Mouse (Mus musculus): ENCODE data around the gene Fgfr2. TPM values are rescaled to one million over a fixed set of nuclear protein-coding genes. Genes with fewer than 3 reads are reported as not detected.
A peak's percentile ranks its signal among the peaks of the same experiment; 100 is the strongest.

Fgfr2 gene
- total RNA-seq, 4 experiments from 2014 or later, result 1.1 to 1.9 (median 1.4) TPM

DNA sequence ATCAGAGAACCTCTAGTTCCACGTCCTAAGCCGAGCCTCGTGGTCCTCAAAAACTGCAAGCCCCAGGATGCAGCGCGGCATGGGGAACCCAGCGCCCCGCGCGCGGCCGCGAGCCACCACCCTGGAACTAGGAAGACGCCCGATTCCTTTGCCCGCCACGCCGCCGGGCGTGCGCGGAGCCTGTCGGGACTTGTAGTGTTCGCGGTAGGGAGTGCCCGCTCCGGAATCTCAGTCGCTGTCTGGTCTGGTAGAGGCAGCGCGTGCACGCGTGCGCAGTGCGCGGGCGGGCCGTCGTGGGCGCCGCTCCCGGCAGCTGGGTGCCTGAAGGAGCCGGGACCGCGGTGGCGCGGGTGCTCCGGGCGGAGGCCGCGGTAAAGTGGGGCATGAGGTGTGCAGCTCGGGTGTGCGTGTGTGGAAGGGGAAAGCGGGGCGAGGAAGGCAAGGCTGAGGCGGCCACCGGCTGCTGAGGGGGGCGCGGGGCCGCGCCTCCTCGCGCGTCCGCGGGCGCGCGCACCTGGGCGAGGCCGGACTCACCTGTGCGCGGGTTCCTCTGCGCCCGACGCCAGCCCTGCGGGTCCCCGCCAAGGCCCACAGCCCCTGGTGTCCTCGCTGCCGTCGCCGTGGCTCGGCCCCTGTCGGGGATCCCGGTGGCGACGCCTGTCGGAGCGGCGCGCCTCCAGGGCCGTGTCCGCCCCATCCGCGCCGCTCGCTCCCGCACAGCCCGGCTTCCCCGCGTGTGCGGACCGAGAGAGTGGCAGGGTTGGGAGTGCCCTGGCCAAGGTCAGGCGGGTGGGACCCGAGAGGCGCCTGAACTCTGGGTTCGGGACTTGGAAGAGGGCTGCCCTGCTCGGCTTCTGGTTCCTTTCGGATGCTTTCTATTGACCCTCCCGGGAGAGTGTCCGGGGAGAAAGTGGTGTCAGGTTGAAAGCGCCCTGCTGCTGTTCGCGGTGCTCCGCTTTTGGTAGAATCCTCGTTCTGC lies 2257.2 kb downstream of the Fgfr2 start, which contains the start of gene Plekha1:
TSS of gene Plekha1 (plus strand) at position 144 of the 979 bp plus-strand sequence.
- peak; percentile 98 for DNase-seq (ENCODE audit: low spot score)

DNA sequence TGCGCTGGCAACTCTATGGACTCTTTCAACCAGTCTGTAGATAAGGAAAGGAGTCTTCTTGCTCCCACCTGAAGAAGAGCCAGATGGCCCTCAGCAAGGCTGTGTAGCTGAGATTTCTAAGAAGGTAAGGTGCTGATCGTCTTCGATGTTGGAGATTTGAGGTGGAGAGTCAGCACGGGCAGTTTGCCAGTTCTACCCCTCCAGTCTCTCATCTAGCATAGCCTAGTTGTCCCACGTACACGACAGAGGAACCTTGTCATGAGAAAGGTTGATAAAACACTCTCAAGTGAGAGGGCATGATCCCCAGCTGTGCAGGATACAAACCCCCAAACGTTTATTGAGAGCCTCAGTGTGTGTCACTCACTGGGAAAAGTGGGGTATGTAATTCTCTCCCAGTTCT lies 2258.4 kb downstream of the Fgfr2 start:
- DNase-seq (ENCODE audit: low spot score), result no peak

DNA sequence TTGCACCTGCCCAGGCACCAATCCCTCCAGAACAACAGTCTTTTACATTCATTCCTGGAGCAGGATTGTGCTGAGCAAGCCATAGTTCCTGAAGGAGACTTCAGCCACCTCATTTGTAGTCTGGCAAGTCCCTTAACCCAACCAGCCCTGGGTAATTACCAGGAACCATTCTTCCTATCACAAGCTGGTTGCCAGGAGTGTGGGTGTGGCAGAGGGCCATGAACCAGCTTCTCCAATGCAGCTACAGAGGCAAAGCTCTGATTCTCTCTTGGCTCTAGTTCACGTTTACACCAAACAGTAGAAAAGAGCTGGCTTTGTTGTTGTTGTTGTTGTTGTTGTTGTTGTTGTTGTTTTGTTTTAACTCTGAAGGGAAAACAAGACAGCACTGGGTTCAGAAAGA lies 2260.6 kb downstream of the Fgfr2 start:
- no peak for DNase-seq (ENCODE audit: low spot score)

DNA sequence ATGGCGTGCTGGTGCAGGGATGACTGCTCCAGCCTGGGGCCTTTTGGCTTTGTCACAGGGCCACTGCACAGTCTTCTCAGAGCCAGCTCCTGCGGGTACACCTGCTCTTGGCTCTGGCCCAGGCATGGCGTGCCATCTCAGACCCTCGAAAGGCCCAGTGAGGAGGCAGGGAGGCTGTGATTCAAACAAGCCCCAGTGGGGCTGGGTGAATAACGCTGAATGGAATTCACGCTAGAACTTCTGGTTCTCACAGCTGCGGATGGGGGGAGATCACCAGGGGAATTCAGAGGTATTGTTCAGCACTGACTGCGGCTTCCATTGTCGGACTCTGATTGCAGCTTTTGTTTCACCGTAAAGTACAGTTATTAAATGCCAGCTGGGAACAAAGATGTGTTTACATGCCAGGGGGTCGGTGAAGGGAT lies 2262.4 kb downstream of the Fgfr2 start:
- DNase-seq (ENCODE audit: low spot score), result no peak

DNA sequence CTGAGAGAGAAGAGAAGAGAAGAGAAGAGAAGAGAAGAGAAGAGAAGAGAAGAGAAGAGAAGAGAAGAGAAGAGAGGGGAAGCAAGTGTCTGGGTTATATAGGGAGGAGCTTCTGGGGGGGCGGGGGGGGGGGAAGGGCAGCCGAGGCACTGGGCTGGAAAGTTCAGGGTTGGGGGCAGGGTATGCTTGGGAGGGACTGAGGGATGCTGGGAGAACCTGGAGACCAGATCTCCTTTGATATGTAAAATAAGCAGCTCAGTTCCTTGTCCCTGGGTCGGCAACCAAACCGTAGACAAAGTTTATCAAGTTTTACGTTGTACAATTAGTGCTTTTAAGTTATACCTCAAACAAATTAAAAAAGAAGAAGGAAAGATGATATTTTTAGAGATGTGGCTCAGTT lies 2263.2 kb downstream of the Fgfr2 start:
- DNase-seq (ENCODE audit: low spot score), result no peak

DNA sequence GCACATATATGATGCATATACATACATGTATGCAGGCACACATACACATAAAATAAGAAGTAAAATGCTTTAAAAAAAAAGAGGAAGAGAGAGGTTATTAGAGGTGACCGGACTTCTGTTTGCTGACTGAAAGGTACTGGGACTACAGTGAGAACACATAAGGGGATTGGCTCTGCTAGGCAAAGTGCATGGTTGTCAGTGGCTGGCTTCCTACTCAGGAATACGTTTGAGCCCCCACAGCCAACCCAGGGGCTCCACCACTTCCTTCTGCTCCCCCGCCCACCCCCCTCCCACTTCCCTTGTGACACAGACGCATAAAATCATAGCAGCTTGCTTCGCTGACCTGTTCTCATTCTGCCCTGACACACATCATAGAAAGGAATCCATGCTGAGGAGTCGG lies 2265.2 kb downstream of the Fgfr2 start:
- no peak for DNase-seq (ENCODE audit: low spot score)

DNA sequence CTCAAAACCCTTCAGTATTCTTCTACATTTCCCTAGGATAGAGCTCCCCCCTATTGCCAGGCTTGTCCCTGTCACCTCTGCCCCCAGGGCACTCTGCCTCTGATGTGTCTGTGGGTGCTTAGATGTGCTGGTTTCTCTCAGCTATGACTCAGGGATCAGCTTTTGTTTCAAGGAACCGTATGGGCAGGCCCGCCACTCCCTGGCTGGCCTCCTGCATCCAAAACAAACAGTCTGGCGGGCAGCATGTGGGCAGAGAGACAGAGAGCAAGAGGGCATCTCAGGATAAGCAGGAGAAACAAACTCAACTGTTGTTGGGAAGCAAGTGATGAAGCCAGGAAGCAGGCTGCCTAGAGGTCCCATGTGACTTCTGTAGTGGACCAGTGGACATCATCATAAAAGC lies 2267.5 kb downstream of the Fgfr2 start:
- peak; percentile 32 for DNase-seq (ENCODE audit: low spot score)

DNA sequence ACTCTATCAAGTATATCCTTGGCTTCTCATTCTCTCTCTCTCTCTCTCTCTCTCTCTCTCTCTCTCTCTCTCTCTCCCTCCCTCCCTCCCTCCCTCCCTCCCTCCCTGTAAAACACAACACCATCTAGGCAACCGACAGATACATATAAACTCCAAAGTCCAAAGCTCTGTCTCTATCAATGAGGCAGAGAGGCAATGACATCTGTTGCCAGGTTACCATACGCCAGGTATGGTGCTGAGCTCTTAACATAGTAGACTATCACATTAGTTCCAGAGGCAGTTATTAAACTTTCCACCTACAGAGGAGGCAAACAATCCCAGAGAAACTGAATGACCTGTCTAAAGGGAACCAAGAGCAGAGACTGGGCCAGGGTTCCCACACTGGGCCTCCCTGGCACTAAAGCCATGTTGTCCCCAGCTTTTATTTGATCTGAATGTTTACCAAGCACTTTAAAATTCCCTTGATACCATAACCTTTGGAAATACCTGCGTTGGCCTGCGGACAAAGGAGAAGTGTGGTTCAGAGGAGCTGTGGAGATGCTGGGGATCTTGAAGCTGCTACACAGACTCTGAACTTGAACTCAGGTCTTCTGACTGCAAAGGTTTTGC lies 2268.4 kb downstream of the Fgfr2 start:
- no peak for DNase-seq (ENCODE audit: low spot score)

DNA sequence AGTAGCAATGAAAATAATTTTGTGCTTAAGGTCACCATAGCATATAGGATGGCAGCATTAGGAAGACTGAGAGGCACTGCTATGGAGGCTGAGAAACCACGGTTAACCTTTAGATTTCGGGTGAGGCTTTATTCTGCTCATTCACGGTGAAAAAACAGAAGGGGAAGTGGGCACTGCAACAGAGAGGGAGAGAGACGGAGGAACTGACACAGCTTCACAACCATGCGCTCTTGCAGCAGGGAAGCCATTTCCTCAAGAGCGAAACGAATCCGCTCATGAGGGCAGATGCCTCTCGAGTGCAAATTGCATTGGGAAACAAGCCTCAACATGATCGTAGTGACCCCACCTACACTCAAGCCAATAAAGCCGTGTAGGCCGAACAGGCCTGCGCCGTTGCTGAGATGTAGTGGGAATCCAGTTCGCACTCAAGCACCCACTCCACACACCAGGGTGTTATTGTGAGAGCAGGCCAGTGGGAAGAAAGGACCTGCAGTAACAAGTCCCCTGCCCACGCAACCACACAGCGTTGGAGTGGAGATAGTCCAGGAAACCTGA lies 2275.9 kb downstream of the Fgfr2 start:
- DNase-seq (ENCODE audit: low spot score), result no peak

DNA sequence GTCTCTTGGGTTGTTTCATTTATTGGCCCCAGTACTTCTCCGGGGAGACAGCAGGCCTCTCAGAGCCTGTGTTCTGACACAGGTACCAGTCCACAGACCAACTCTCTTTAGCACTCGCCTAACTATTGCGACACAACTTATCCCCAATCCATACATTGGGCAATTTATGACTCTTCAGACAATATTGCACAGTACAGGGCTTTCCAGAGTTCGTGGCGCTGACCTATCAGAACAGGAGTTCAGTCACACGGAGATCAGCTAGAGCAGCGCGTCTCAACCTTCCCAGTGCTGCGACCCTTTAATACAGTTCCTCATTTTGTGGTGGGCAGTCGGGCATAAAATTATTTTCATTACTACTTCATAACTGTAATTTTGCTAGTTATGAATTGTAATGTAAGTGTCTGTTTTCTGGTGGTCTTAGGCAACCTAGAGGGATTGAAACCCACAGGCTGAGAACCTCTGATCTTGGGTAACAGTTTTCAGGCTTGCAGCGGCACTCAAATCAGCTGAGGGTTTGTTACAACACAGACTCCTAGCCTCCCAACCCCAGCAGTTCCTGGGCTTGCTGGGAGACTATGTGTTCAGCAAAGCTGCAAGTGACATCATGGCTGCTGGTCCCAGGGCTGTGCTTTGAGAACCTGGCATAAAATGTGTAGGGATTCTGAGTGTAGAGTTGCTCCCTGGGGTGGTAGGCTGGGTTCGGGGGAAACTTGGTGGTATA lies 2283.6 kb downstream of the Fgfr2 start:
- DNase-seq (ENCODE audit: low spot score), result no peak

DNA sequence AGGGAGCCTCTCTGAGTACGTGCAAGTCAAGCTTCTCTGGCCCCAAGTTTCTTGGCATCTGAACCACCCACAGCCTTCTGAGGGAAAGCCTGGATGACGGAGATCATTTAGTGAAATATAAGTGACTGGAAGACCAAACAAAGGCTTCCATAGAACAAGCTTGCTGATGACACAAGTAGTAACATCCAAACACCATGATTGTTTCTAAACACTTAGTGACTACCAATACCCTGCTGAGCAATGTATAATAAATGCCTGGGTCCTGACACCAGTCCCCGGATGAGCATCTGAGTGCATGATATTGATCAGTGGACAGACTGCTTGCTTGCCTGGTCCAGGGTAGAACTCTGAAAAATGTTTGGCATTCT lies 2284.5 kb downstream of the Fgfr2 start:
- no peak for DNase-seq (ENCODE audit: low spot score)

DNA sequence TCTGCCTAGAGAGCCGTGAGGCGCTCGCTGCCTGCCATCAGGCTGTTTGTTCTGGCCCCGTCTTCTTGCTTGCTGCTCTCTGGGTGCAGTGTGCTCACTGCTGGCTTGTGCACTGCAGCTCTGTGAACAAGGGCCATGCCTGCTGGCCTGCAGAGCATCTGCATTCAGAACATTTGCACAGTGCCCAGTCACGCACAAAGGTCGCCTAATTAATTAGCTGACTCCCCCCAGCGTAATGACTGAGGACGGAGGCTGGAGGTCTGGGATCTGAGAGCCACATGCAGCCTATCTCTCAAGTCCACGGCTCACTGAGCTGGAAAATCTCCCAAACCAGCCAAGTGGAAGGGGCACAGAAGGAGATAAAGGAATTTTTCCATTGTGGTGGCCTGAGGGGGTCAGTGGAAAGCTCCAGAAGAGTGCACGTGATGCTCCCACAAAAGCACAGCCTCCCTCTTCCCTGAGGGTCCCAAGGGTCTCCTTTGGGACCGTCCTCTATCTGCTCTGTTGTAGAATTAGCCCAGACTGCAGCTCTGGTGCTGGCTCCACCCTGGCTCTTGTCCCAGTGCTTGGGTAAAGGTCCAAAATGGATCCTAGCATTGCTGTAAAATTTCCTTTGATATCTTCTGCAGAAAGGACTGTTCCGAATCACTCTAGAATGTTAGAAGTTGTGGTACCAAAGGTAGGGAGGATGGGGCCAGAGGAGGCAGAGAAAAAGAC lies 2285.1 kb downstream of the Fgfr2 start:
- no peak for DNase-seq (ENCODE audit: low spot score)

DNA sequence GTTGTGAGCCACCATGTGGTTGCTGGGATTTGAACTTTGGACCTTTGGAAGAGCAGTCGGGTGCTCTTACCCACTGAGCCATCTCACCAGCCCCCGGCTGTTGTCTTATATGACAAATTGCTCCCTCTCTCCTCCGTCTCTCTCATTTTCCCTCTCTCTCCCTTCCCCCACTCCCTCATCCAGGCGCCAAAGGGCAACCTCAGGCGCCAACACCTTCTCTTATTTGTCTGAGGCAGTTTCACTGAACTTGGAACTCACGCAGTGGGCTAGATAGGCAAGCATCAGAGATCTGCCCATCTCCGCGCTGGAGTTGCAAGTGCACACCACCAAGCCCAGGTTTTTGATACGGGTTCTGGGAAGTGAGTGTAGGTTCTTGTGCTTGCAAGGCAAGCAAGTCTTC lies 2287.1 kb downstream of the Fgfr2 start:
- no peak for DNase-seq (ENCODE audit: low spot score)

DNA sequence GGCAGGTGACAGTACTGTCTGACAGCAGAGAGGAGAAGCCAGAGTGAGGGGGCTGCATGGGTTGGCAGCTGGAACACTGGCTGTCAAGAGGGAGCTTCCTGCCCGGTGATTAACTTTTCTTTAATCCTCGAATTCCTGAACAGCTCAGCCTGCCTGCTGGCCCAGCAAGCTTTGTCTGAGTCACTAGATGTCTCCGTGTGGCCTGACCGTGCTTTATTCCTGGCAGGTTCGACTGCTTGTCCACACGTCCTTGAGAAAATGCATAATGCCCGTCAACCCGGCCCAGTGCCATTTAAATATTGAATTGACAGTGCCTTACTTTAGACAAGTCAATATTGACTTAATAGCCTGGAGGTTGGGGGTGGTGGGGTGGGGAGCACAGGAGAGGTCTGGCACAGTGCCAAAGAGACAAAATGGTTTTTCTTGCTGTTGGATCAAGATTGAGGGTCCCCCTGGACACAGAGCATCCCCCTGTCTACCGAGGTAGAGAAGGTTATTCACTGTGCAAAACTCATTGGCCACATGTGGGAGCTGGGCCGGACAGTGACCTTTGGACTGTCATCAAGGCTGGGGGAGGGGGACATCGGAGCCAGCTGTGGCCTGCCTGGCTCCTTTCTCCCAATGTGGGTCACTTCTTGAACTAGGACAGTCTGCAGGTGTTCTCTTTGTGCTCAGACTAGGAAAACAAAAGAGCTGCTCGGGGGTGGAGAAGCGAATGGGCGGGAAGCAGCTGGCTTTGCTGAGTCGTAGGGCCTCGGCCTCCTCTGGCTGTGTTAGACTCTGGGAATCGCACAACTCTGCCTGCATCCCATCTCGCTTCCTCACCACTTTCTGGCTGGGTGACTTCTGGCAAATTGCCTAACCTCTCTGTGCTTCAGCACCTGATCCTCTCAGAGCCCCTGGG lies 2287.9 kb downstream of the Fgfr2 start:
- no peak for DNase-seq (ENCODE audit: low spot score)

DNA sequence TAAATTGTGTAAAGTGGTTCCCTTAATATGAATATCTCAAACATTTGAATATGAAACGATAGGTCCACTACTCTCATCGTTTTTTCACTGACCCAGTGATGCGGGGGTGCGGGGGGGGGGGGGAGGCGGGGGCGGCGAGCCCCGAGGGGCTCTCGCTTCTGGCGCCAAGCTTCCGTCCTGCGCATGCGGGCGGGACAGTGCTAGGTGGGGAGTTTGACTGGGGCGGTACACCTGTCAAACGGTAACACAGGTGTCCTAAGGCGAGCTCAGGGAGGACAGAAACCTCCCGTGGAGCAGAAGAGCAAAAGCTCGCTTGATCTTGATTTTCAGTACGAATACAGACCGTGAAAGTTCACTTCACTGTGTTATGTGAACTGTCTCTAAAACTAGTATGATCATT lies 2288.9 kb downstream of the Fgfr2 start:
- DNase-seq (ENCODE audit: low spot score), result no peak

DNA sequence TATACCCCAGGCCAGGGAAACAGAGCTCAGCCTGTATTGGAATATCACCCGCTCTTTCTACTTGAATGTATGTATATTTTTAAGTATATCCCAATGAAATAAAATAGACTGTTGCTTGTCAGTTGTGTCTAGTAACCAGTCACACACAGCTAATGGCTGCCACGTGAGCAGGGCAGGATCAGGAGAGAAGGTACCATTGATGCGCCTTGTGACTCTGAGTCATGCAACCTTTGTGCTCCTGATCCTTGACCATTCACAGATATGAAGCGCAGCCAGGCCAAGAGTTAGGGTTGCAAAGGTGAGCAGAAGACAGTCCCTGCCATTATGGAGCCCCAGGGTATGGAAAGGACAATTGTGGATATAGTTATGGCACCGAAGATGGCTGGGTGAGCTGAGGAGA lies 2291.6 kb downstream of the Fgfr2 start:
- DNase-seq (ENCODE audit: low spot score), result no peak

DNA sequence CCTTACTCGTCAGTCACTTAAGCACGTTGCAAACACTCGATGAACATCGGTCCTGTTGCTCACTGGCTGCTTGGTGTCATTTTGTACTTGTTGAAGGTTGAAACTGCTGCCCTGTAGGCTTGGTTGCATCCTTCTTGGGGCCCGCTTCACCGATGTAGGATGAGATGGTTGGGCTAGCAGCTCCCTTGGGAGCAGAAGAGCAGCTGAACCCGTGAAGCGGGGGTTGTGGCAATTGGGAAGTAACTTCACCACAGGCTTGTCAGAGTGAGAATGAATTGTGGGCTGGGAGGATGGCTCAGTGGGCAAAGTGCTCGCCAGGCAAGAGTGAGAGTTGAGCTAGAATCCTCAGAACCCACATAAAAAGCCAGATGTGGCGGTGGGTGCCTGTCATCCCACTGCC lies 2294.7 kb downstream of the Fgfr2 start:
- no peak for DNase-seq (ENCODE audit: low spot score)

DNA sequence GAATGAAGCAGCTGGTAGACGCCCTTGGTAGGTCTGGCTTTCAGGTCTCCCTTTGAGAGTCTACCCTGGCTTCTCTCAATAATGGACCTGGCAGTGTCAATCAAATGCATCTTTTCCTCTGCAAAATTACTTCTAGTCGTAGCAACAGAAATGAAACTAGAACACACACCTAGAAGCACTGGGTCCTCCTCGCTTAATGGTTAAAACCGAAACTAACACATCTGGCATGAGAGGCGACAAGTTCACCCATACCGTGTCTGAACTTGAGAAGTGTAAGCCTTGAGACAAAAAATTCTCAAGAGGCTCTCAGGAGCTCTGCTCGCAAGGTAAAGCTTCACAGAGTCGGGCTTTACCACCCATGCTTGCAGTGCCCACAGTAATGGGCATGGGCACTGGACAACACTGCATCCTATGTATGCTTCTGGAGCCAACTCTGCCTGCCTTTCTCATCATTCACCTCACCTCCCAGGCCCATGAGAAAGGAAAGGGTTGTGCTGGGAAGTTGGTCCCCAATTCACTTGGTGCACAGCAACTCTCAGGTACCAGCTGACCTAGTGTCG lies 2295.2 kb downstream of the Fgfr2 start:
- no peak for DNase-seq (ENCODE audit: low spot score)

DNA sequence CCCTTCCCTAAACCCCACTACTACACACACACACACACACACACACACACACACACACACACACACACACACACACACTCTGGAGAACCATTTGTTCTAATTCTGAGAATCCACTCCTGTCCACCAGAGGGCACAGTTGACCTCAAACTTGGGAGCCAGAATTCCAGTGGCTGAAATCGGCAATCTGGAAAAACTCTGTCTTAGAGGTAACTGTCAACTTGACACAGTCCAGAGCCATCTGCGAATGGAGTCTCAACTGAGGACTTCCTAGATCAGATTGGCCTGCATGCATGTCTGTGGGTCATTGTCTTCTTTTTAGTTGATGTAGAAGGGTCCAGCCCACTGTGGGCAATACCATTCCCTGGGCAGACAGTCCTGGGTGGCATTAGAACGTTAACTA lies 2295.7 kb downstream of the Fgfr2 start:
- DNase-seq (ENCODE audit: low spot score), result peak; percentile 57

DNA sequence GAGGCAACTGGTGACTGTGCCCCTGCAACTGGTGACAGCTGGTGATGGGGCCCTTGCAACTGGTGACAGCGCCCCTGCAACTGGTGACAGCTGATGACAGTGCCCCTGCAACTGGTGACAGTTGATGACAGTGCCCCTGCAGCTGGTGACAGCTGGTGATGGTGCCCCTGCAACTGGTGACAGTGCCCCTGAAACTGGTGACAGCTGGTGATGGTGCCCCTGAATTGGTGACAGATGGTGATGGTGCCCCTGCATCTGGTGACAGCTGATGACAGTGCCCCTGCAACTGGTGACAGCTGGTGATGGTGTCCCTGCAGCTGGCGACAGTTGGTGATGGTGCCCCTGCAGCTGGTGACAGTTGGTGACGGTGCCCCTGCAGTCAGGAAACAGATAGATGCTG lies 2296.8 kb downstream of the Fgfr2 start:
- DNase-seq (ENCODE audit: low spot score), result no peak
